Mouse (Mus musculus) embryo, embryonic 10 days (tissue): ENCODE data around the gene Ptges3.
"Not testable (repeated sequence)": the region's sequence is repeated elsewhere in the genome, so short reads cannot be mapped to it uniquely, and the experiment has no call there.

ENCODE experiments used
- DNase-seq: peaks from one replicate; pipeline ENCODE4 v3.0.0-alpha.2; 2015; ENCODE audit warnings: low spot score

Ptges3 gene

DNA sequence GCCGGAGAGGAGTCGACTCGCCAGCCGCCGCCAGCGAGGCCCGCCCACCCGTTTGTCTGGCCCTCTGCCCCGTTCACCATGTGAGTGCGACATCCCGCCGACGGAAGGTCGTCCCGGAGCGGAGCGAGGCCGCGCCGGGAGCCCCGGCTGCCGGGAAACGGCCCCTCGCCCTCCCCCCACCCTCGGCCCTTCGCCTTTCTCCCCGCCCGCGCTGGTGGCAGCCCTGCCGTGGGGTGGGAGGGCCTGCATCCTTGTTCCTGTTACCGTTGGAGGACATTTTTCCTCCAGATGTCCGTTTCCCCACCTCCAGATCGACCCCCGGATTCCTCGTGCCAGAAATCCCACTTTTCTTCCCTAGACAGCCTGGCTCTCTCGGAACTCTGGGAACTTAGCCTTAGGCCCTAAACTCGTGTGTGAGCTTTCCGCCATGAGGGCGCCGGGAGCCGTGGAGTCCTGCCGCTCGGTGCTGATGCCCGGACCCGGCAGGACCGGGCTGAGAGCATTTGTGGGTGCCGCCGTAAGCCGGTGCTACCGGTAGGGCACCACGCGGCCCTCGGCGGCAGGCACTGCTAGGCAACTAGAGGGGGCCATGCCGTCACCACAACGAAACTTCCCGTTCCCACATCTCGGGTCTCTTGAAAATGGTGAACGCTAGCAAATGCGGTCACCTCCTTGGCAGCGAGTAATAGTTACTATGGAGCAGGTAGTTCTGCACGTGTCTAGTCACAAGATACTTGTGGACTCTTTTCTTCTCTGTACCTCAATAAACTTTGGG is 640 bp downstream of the Ptges3 start:
- peak; percentile 76 for DNase-seq

DNA sequence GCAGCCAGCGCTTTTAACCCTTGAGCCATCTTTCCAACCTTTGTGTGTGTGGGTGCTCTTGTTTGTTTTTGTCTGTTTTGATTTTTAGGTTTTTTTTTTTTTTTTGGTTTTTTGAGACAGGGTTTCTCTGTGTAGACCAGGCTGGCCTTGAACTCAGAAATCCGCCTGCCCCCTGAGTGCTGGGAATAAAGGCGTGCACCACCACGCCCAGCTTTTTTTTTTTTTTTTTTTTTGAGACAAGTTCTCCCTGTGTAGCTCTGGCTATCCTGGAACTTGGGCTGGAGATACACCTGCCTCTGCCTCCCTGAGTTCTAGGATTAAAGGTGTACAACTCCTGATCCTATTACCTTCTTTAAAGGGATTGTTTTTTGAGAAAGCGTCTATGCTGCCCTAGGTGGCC is 2.4 kb downstream of the Ptges3 start:
- DNase-seq: no peak

DNA sequence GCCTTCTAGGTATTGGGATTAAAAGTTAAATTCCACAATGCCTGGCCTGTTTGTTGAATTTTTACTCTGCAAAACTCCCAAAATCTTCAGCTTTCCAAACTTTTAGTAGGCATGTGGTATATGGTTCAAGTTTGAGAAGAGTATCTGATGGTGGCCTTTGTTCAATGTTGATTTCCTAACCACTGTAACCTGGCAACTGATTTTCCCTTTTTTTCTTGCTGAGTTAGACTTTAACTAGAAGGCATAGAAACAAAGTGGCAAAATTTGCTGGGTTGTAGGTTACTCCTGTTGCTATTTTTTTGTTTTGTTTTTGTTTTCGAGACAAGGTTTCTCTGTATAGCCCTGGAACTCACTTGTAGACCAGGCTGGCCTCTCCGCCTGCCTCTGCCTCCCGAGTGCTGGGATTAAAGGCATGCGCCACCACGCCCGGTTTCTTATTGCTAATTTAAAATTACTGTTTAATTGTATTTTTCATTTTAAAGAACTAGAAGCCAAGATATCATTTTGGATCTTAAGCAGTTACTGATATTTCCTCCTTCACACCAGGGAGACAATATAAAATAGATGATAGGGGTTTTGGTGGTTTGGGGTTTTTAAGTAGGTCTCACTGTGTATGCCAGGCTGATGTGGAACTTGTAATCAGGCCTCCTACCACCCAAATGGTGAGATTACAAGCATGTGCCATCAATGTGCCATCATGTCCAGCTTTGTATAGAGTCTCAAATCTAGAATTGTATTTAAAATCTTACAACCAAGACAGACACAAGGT is 3.7 kb downstream of the Ptges3 start:
- no peak for DNase-seq

DNA sequence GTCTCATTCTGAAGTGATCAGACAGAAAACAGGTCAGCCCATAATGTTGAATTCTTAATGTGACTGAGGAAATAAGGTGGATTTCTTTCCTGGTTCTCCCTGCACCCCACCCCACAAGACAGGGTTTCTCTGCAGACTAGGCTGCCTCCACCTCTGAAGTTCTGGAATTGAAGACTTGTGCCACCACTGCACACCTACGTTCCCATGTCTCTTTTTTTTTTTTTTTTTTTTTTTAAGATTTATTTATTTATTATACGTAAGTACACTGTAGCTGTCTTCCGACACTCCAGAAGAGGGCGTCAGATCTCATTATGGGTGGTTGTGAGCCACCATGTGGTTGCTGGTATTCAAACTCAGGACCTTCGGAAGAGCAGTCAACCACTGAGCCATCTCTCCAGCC is 7.3 kb downstream of the Ptges3 start:
- DNase-seq: no peak

DNA sequence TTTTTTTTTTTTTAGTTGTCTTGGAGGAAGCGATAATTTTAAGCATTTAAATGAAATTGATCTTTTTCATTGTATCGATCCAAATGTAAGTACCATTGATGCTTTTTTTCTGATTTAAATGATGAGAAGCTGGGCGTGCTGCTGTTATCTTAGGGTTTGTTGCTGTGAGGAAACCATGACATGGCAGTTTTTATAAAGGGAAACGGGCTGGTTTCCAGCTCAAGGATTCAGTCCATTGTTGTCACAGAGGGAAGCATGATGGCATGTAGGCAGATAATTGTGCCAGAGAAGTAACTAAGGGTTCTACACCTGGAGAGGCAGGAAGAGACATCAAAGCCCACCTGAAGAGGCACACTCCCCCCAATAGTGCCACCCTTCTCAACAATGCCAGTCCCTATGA is 10.4 kb downstream of the Ptges3 start:
- DNase-seq: no peak

DNA sequence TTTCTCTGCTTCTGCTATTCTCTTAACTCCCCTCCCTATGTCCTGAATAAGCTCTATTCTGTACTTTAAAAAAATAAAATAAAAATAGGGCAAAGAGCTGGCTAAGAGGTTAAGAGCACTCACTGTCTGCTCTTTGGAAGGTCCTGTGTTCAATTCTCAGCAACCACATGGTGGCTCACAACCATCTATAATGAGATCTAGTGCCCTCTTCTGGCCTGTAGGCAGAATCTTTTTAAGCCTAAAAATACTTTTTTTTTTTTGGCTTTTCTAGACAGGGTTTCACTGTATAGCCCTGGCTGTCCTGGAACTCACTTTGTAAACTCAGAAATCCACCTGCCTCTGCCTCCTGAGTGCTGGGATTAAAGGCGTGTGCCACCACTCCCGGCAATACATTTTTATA is 11.7 kb downstream of the Ptges3 start:
- not testable (repeated sequence) for DNase-seq

DNA sequence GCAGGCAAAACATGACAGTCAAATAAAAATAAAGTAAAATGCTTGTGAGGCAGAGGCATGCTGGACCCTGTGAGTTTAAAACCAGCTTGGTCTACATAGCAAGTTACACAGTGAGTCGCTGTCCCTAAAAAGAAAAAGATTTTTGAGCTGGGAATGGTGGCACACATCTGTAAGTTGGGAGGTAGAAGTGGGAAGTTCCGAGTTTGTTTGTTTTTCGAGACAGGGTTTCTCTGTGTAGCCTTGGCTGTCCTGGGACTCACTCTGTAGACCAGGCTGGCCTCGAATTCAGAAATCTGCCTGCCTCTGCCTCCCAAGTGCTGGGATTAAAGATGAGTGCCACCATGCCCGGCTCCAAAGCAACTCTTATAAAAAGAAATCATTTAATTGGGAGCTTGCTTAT is 19.5 kb downstream of the Ptges3 start:
- DNase-seq: not testable (repeated sequence)

DNA sequence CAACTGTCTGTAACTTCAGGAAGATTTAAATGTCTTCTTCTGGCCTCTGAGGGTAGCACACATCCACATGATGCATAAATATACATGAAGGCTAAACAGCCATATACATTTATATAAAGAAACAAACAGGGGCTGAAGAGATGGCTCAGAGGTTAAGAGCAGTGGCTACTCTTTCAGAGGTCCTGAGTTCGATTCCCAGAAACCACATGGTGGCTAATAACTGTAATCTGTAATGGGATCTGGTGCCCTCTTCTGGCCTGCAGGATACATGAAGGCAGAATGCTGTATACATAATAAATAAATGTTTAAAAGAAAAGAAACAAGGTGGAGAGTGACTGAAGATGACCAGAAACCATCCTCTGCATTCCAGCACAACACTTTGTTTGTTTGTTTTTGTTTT is 21.7 kb downstream of the Ptges3 start:
- DNase-seq: no peak

DNA sequence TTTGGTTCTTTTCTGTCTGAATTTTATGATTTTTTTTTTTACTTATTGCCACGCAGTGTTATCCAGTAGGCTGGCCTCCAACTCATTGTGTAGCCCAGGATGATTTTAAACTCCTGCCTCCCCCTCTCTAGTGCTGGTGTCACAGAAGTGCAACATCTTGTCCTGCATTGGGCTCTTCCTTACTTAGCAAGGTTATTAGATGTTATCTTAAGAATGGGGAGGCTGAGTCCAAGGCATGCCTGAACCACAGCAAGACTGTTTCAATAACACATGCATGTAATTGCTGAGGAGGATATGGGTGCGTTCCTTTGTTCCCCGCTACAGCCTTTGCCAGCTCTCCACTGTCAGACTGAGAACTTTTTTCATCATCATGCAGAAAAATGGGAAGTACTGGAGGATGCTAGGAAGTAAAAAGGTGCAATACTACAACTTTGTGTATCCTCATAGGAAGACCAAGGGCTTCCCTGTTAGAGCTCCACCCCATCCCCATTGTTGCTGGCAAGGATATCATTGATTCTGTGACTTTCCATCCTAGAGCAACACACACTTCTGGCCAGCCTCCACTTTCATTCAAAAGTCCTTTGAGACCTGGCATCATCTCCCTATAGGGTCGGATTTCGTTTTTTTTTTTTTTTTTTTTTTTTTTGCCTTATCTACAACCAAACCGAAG is 23.2 kb downstream of the Ptges3 start:
- no peak for DNase-seq

DNA sequence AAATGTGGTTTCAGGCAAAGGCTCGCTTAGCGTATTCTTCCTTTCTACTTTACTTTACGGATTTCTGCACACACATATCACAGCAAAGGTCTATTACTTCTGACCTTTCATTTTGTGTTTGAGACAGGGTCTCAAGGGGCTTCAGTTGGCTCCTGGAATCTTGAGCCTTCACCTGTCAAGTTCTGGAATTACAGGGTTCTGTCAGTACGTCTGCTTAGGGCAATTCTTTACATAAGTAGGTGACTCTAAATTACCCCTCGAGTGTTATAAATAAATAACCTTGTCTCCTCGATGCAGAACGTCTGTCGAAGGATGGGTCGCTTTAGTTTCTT is 23.7 kb downstream of the Ptges3 start:
- DNase-seq: no peak

DNA sequence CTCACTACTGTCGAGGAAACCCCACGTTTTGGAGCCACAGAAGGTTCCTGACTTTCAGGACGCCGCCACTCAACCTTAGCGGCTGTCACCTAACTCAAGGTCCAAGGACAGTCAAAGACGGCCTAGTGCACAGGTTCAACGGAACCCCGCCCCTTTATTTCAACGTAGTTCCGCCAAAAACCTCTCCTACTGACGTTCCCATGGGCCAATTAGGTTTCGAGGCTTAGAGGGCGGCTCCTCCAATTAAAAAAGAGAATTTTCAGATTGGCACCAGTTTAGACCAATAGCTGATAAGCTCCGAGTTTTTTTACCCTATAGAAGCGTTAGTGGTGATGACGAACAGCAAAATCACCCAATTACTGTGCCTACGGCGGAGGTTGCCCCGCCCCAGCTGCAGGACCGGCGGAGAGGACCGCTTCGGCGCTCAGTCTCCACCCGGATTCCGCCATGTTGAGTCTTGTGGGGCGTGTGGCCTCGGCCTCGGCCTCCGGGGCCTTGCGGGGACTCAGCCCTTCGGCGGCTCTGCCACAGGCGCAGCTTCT is 24.2 kb downstream of the Ptges3 start, which contains the start of gene Atp5b:
TSS of gene Atp5b (plus strand) at position 394 of the 542 bp plus-strand sequence.
- peak; percentile 97 for DNase-seq

DNA sequence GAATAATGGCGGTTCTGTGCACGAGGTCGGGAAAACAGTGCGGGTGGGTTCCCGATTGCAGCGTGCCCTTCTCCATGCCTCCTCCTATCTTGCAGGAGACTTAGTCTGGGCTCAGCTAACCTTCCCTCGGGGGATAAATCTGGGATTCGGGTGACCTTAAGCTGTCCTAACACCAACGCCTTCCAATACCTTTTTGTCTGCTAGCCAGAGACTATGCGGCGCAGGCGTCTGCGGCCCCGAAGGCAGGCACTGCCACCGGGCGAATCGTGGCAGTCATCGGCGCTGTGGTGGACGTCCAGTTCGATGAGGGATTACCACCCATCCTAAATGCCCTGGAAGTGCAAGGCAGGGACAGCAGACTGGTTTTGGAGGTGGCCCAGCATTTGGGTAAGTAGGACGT is 24.9 kb downstream of the Ptges3 start:
- no peak for DNase-seq

DNA sequence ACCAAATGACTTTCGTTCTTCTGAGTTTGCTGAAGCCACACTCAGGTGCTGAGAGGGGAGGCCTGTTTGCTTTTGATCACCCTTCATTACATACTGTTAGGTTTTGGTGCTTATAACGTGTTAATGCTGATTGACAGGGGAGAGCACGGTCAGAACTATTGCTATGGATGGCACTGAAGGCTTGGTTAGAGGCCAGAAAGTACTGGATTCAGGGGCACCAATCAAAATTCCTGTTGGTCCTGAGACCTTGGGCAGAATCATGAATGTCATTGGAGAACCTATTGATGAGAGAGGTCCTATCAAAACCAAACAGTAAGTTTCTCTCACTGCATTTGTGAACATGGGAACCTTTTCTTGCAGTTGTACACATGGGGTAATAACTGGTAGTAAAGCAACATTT is 25.4 kb downstream of the Ptges3 start:
- no peak for DNase-seq

DNA sequence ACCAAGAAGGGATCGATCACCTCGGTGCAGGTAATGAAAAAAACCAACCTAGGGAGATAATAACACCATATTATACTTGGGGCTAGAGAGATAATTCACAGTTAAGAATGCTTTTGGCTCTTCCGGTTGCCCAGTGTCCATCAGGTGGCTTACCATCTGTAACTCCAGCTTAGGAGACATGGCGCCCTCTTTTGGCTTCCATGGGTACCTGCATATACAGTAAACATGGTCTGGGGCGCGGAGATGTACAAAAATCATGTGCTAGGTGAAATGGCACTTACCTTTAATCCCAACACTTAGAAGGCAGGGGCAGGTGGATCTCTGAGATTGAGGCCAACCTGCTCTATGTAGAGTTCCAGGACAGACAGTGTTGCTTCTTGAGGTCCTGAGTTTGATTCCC is 27.6 kb downstream of the Ptges3 start:
- peak; percentile 67 for DNase-seq

DNA sequence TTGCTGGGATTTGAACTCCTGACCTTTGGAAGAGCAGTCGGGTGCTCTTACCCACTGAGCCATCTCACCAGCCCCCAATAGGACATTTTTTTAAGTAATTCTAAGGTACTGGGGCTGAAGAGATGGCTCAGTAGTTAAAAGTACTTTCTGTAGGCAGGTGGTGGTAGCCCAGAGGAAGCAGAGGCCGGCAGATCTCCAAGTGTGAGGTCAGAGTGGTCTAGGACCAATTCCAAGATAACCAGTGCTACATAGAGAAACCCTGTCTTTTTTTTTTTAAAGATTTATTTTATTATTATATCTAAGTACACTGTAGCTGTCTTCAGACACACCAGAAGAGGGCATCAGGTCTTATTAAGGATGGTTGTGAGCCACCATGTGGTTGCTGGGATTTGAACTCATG is 28.5 kb downstream of the Ptges3 start:
- not testable (repeated sequence) for DNase-seq

DNA sequence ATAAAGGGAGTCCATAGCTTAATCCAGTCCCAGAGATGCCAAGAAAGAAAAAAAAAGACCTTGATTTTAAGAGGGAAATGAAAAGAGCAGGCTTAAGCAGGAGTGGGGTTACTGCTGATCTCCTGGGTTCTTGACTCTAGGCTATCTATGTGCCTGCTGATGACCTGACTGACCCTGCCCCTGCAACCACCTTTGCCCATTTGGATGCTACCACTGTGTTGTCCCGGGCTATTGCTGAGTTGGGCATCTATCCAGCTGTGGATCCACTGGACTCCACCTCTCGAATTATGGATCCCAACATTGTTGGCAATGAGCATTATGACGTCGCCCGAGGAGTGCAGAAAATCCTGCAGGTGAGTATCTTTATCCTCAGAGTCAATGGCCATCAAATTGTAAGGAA is 29.4 kb downstream of the Ptges3 start:
- no peak for DNase-seq

DNA sequence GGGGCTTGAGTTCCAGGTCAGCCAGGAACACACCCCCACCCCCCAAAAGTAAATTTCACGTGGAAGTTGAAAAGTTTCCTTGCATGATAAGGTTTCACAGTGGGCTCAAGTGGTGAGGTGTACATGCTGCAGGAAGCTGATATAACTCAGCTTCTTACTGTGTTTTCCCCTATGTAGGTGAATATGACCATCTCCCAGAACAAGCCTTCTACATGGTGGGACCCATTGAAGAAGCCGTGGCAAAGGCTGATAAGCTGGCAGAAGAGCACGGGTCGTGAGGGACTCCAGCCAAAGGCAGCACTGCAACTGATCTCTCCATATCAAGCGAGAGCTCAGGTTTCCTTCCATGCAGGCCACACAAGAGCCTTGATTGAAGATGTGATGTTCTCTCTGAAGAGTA is 31.1 kb downstream of the Ptges3 start:
- DNase-seq: no peak

DNA sequence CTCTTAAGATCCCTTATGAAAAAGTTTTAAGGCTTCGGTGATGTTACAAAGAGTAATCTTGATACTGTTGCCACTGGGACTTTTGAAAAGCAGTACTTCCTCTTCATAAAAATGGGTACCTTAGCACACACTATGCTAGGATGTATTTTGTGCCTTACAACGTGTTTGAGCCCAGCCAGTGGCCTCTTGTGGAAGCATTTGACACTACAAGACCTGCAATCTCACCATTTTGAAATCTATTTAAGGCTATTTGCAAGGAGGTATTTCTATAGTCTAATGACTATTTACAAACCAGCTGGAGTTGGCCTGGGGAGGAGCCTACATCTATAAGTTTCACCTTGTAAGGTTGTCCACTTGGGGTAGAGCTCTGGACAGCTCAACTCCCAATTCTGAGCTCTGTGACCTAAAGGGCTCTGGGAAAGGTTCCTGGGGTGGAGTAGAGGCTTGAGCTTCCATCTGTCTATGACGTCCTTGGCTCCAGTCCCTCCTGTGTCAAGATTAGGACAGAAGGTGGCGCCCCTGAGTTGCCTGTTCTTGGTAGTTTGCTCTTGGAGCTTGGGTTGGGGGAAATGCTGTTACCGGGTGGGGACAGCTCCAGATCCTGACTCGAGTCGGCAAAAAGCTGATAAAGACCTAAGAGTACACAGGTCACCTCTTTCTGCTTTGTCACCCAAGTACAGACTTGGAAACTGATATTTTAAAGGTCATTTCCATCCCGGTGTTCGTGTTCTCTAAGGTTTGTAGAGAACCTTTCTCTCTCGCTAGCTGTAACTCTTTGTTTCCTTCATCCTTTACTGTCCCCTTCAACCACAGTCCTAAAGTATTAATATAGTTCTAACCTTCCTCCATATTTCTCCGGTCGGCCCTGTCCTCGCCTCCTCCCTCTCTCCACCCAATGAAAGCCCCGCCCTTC is 32.2 kb downstream of the Ptges3 start:
- peak; percentile 95 for DNase-seq

DNA sequence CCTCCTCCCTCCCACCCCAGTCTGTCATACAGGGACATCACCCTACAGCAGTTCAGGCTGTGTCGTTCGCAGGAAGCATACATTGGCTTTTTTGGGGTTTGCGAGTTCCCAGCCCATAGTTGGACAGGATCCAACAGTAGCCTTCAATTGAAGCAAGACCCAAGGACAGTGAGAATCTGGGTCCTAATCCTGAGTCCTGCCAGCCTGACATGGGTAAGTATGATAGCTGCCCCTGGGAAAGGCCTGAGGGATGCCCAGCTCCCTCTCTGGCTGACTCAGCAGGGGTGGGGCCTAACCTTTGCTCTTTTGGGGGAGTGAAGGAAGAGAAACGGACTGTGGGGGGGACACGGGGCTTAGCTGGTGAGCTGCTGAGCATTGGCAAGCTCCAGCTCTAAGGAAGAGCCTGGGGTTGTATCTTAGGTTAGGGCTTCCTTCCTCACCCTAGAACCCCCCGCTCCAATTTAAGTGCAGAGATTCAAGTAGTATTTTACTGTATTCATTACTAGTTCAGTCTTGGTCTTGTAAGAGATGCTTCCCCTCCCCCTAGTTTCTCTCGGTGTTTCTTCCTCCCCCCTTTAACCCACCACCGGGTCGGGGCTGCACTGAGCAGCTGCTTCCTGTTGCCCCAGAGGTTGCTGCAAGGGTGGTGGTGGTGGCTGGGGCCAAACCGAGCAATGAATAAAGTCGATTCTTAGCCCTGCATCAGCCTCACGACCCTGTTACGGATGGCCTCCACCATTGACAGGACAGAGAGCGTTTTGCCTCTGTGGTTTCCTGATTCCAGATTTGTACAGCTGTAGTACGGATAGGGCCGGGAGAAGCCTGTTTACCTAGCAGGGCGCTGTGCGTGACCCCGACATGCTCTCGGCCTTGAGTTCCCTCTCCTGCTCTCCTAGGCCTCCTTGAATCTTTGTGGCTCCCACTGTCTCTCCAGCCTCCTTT is 33.1 kb downstream of the Ptges3 start, which contains the start of gene Baz2a:
TSS of gene Baz2a (plus strand) at position 14 of the 942 bp plus-strand sequence.
- DNase-seq: no peak
